In the genomic region with DNA sequence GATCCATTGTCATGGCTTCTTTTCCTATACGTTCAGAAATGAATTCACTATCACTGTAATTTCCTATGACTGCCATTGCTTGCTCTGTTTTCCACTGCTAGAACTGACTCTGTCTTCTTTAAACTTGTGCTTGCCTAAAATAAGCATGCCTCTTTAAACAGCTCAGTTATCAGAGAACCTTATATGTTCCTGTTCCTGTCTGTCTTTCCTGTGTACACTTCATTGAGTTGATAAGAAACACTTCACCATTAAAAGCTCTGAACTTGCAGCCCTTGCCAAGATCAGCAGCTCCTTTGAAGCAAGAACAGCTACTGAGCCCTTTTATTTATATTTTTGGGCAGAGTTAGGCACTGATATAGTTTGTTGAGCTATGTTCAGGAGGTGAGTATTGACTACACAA, we compare ENCODE assay signal across 17 mouse cellular contexts. TPM values are rescaled to one million over a fixed set of nuclear protein-coding genes. Genes with fewer than 3 reads are reported as not detected.
"Had no signal": no experiment of that assay in that cellular context is flagged by ENCODE, and none has a peak within 500 bp of the region (broad histone marks: within the 10 kb centered on the region; RNA-seq: fewer than 3 reads in every experiment).

No protein-coding gene starts in this region.

- DNase-seq: kidney, postnatal 4 days; left cerebral cortex, postnatal 4 days; lung, adult 18-20 months; right cerebral cortex, postnatal 14 days; thymus, postnatal 14 days had no signal

- H3K4me2 ChIP-seq: limb, embryonic 13.5 days; midbrain, embryonic 13.5 days had no signal

- H3K27me3 ChIP-seq: limb, embryonic 13.5 days; midbrain, embryonic 13.5 days had no signal

- H3K4me3 ChIP-seq: layer of hippocampus, adult 2 months; limb, embryonic 13.5 days; midbrain, embryonic 13.5 days had no signal

- H3K9me3 ChIP-seq: limb, embryonic 13.5 days; midbrain, embryonic 13.5 days had no signal

- H3K4me1 ChIP-seq: limb, embryonic 13.5 days; midbrain, embryonic 13.5 days had no signal

- H3K27ac ChIP-seq: kidney, postnatal 0 days; layer of hippocampus, adult 2 months; limb, embryonic 13.5 days; liver, embryonic 14.5 days; midbrain, embryonic 13.5 days had no signal

- H3K36me3 ChIP-seq: limb, embryonic 13.5 days; midbrain, embryonic 13.5 days had no signal

- H3K9ac ChIP-seq: limb, embryonic 13.5 days; liver, embryonic 14.5 days; midbrain, embryonic 13.5 days had no signal

- ATAC-seq: midbrain, embryonic 13.5 days had no signal

RNA-seq across cellular contexts. Expression of gene Mug1, which starts 10.0 kb away (rescaled TPM):
- total RNA-seq: layer of hippocampus, adult 2 months; layer of hippocampus, postnatal 10 days; left cerebral cortex, postnatal 10 days; left cerebral cortex, postnatal 4 days; megakaryocyte-erythroid progenitor cell, adult 5-6 weeks; midbrain, postnatal 0 days had no signal
- polyA plus RNA-seq: limb, embryonic 13.5 days; lung, embryonic 16.5 days; midbrain, embryonic 13.5 days; midbrain, postnatal 0 days; neural tube, embryonic 14.5 days; stomach, embryonic 16.5 days had no signal
